Mouse (Mus musculus) G1E (cell line): ENCODE results near the gene Ccnd3. TPM values are rescaled to one million over a fixed set of nuclear protein-coding genes. Genes with fewer than 3 reads are reported as not detected.
"Not testable (repeated sequence)": the region's sequence is repeated elsewhere in the genome, so short reads cannot be mapped to it uniquely, and the experiment has no call there.

Source experiments
- ATAC-seq: 2 replicates; pipeline ENCODE4 v1.8.0; 2016; ENCODE audit warnings: mild to moderate bottlenecking; ENCODE audit not compliant: insufficient number of reproducible peaks, poor library complexity, low FRiP score, severe bottlenecking; ENCODE audit errors: extremely low read depth
- DNase-seq: peaks from one replicate; pipeline ENCODE4 v3.0.0; 2012; ENCODE audit warnings: low spot score
- H3K27me3 ChIP-seq: 2 replicates; pipeline ENCODE4 v1.6.1; 2012; ENCODE audit warnings: mild to moderate bottlenecking, low read length, inconsistent platforms; ENCODE audit not compliant: insufficient read depth
- H3K36me3 ChIP-seq: replicated peaks from 2 replicates; pipeline ENCODE3; 2012; ENCODE audit warnings: mild to moderate bottlenecking, inconsistent platforms
- H3K4me1 ChIP-seq: 2 replicates; pipeline ENCODE4 v1.6.1; 2012; ENCODE audit warnings: low read depth, low read length, inconsistent platforms, mixed read lengths; ENCODE audit not compliant: insufficient read depth
- H3K4me3 ChIP-seq: 2 replicates; pipeline ENCODE4 v1.5.1; 2012; ENCODE audit warnings: low read depth, mild to moderate bottlenecking, inconsistent platforms, low read length, moderate library complexity, mixed read lengths
- H3K9me3 ChIP-seq: replicated peaks from 2 replicates; pipeline ENCODE4 v1.6.1; 2012; ENCODE audit warnings: inconsistent platforms
- CTCF ChIP-seq: IDR thresholded peaks from 2 replicates; pipeline ENCODE4 v1.5.1; 2012; ENCODE audit warnings: low read depth, low read length, inconsistent platforms, mixed read lengths
- GATA1 ChIP-seq: IDR thresholded peaks from 2 replicates; pipeline ENCODE4 v1.6.1; 2012; ENCODE audit warnings: borderline replicate concordance, low read length, inconsistent platforms, mixed read lengths
- GATA2 ChIP-seq: IDR thresholded peaks from 2 replicates; pipeline ENCODE4 v1.6.1; 2012; ENCODE audit warnings: low read depth, low read length, inconsistent platforms, borderline replicate concordance
- POLR2AphosphoS5 ChIP-seq: IDR thresholded peaks from 2 replicates; pipeline ENCODE4 v1.6.1; 2012; ENCODE audit warnings: low read depth, low read length, inconsistent platforms; ENCODE audit not compliant: insufficient replicate concordance
- TAL1 ChIP-seq: conservative IDR thresholded peaks from 2 replicates; pipeline ENCODE4 v1.6.1; 2012; ENCODE audit warnings: low read depth, low read length, inconsistent platforms, mixed read lengths
- polyA plus RNA-seq: library from polyadenylated mRNA; stranded (reverse); fragments of >175 nt; gene quantifications from 2 replicates; pipeline ENCODE4 v1.2.3, GENCODE M21; 2012
- total RNA-seq, 2 experiments: library from RNA; stranded (forward) in 1 of 2; stranded (reverse) in 1 of 2; fragments of 200-1000 nt in 1 of 2; fragments of >200 nt in 1 of 2; fragmentation: Nextera tagmentation in 1 of 2; gene quantifications; 2 replicates each; pipeline ENCODE4 v1.2.3; 2014 to 2017

Ccnd3 gene
- total and polyA plus RNA-seq, 3 experiments = 134 to 426 (median 229) TPM

- DNase-seq (no peak), ATAC-seq (no peak)
- Histone ChIP-seq H3K4me3 (no peak overlapping the region), H3K9me3 (no peaks in the 10 kb centered on the region), H3K36me3 (peaks cover 72% of the 10 kb centered on the region), H3K4me1 (peaks cover 74% of the 10 kb centered on the region), H3K27me3 (no peaks in the 10 kb centered on the region)
- no peak for TF ChIP-seq POLR2AphosphoS5
- peak; percentile 87 for TF ChIP-seq CTCF
These were observed 109.2 kb downstream of the Ccnd3 start for GRCm38 (mm10) chr17:47614018-47614417.

- H3K36me3 ChIP-seq = peaks cover 83% of the 10 kb centered on the region
- no peak overlapping the region; the same call in 1 of the 2 replicates for H3K4me3 ChIP-seq
- TF ChIP-seq TAL1 (no peak), CTCF (no peak), GATA1 (no peak), POLR2AphosphoS5 (no peak), GATA2 (no peak)
- H3K27me3 ChIP-seq = no peaks in the 10 kb centered on the region
- H3K4me1 ChIP-seq = peaks cover 68% of the 10 kb centered on the region
- no peaks in the 10 kb centered on the region for H3K9me3 ChIP-seq
- DNase-seq (no peak), ATAC-seq (no peak)
These were observed 111.3 kb downstream of the Ccnd3 start for GRCm38 (mm10) chr17:47616119-47616518.

GRCm38 (mm10) chr17:47616652-47617051 lies 111.8 kb downstream of the Ccnd3 start:
- peaks cover 68% of the 10 kb centered on the region for H3K4me1 ChIP-seq

GRCm38 (mm10) chr17:47617605-47618307 lies 112.9 kb downstream of the Ccnd3 start:
- ATAC-seq (peak; percentile 84), DNase-seq (no peak)
- peak overlapping the region; percentile 11; the same call in 1 of the 2 replicates for H3K4me3 ChIP-seq
- peak; percentile 72 for TF ChIP-seq TAL1
- no peak for TF ChIP-seq POLR2AphosphoS5
- H3K4me1 ChIP-seq = peaks cover 62% of the 10 kb centered on the region
- no peaks in the 10 kb centered on the region for H3K9me3 ChIP-seq
- no peaks in the 10 kb centered on the region for H3K27me3 ChIP-seq
- peaks cover 93% of the 10 kb centered on the region for H3K36me3 ChIP-seq

More at GRCm38 (mm10) chr17:47616652-47617051, 111.8 kb downstream of the Ccnd3 start:
- Histone ChIP-seq H3K36me3 (peaks cover 88% of the 10 kb centered on the region), H3K9me3 (no peaks in the 10 kb centered on the region), H3K27me3 (no peaks in the 10 kb centered on the region), H3K4me3 (no peak overlapping the region)
- DNase-seq (no peak), ATAC-seq (no peak)
- no peak for TF ChIP-seq GATA2
- TF ChIP-seq GATA1 = no peak
- no peak for TF ChIP-seq TAL1
- no peak for TF ChIP-seq CTCF
- no peak for TF ChIP-seq POLR2AphosphoS5

GRCm38 (mm10) chr17:47618556-47619311 lies 113.9 kb downstream of the Ccnd3 start:
- Histone ChIP-seq H3K27me3 (no peaks in the 10 kb centered on the region), H3K9me3 (no peaks in the 10 kb centered on the region), H3K4me3 (no peak overlapping the region; the same call in 1 of the 2 replicates), H3K4me1 (peaks cover 52% of the 10 kb centered on the region), H3K36me3 (peaks cover 93% of the 10 kb centered on the region)
- ATAC-seq (no peak), DNase-seq (no peak)
- TF ChIP-seq POLR2AphosphoS5 (no peak), TAL1 (no peak), CTCF (no peak)

- Histone ChIP-seq H3K4me3 (no peak overlapping the region), H3K9me3 (no peaks in the 10 kb centered on the region), H3K36me3 (peaks cover 92% of the 10 kb centered on the region), H3K27me3 (no peaks in the 10 kb centered on the region), H3K4me1 (peaks cover 32% of the 10 kb centered on the region)
- TF ChIP-seq TAL1 (no peak), POLR2AphosphoS5 (no peak), GATA1 (no peak), GATA2 (no peak), CTCF (no peak)
- no peak for ATAC-seq
- DNase-seq = no peak
These were observed 118.2 kb downstream of the Ccnd3 start for GRCm38 (mm10) chr17:47622912-47623554.

GRCm38 (mm10) chr17:47624572-47624971 lies 119.7 kb downstream of the Ccnd3 start:
- ATAC-seq, DNase-seq, H3K27me3 ChIP-seq, H3K9me3 ChIP-seq, H3K4me3 ChIP-seq: not testable (repeated sequence)
- H3K4me1 ChIP-seq = peaks cover 27% of the 10 kb centered on the region
- peaks cover 80% of the 10 kb centered on the region for H3K36me3 ChIP-seq
